Mouse (Mus musculus) lung, postnatal 36 days (tissue): ENCODE measurements around the gene Cacna1c.

Source experiments
- DNase-seq: peaks from one replicate; pipeline ENCODE4 v3.0.0; 2022; ENCODE audit warnings: mixed read lengths

Cacna1c gene

DNA sequence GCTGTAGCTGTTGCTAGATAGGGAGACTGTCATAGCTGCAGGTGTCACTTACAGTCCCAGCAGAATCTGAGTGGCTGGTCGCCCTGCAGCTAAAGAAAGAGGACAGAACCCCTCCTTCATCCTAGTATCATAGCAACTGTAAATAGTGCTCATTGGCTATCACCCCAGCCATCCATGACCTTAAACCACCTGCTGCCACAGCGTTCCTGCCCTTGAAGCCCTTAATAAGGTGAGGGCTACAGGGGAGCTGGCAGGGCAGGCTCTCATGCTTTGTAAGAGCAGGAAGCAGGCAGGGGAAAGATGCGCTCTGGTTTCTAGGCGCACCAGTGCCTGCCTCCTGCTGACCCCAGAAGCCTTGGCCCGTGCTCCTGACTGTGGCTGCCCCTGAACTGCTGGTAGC lies 299.1 kb downstream of the Cacna1c start:
- DNase-seq: no peak

DNA sequence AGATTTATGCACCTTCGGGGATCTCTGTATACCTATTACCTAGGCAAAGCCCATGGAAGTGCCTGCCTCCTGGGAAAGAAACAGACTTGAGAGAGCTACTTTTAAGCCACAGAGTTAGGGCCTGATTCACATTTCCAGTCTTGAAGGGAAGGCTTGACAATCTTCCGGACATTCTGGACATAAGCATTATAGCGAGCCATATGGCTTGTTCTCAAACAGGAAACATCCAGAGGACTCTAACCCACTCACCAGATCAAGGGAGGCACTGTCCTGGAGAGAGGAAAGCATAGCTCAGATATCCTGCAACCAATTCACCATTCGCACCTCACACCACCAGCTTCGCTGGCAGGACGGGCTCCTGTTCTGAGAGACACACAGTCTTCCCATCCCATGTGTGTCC lies 302.2 kb downstream of the Cacna1c start:
- no peak for DNase-seq

DNA sequence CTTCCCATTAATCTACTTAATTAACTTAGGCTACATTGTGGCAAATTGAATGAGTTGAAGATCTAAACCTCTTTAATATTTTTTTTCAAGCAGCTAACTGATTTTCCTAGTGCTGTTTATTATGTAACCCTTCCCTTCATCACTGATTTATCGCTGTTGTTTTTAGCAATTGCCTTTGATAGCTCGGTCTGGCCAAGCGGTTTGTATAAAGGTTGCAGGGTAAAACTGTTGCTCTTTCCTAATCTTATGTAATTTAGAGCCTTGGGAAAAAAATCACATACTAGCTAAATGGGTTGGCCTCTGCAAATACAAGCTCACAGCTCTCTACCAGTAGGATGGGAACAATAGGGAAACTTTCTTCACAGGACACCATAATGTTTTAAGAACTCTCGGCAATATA lies 306.8 kb downstream of the Cacna1c start:
- peak; percentile 8 for DNase-seq

DNA sequence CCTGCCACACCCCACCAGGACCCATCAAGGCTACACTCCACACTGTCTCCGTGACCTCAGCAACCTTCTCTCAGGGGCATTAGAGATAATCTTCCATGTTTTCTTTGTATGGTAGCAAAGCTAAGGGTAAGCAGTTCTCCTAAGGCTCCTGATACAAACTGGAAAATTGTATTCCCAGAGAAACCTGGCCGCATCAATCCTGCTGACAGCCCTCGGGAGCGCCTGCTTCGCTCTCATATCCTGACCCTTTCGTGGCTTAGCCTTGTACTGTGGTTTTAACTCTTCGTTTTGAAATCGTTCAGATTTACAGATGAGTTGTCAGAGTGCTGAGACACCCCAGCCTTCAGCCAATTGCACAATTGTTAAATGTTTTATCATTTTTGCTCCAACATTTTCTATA lies 309.2 kb downstream of the Cacna1c start:
- no peak for DNase-seq

DNA sequence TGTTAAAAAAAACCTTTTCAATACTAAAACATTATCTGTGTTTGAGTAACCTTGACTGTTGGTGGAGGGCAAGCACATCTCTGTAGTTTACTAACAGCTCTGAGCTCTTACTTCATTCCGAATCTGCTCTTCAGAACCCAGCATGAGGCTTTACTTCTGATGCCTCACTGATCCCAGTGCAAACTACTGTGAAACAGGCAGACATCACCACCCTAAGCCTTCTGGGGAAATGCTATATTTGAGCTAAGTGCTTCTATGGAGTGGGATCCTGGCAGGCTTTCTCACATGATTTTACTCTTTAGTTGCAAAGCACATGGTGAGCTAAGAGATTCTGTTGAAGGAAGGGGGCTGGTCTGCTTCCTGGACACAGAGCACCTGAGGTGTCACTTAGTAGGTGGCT lies 311.3 kb downstream of the Cacna1c start:
- DNase-seq: no peak

DNA sequence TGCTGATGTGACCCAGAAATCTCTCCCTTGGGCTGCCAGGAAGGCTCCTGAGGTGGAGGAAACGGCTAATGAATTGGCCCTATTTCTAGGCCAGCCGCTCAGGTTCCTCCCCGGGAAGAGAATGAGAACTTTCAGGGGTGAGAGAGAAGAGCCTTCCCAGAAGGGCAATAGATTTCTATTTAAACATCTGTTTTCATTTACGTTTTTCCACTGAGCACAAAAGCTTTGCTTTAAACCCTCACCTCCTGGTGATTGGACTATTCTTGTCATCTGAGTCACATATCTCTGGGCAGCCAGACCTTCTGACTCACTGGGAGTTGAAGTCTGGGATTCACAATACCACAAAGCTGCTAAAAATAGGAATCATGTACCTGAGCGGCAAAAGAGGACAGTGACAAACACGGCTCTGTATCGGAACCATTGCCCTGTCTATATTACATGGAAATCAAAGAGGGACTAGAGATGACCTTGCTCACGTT lies 312.1 kb downstream of the Cacna1c start:
- no peak for DNase-seq

DNA sequence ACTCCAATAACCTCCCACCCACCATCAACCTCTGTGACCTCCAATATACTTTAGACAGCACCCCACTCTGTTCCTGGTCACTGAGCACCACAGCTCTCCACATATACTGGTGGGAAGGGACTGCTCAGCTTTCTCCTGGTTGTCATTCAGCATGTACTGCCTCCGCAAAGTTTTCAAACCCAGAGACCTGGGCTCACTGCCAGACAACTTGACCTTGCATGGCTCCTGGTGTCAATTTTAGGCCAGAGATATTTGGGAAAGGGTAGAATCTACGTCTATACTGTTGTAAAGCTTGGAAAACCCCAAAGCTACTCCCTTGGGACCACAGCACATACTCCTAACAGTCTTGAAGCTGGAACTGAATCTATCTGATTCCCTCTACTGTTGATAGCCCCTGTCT lies 320.0 kb downstream of the Cacna1c start:
- DNase-seq: peak; percentile 35

DNA sequence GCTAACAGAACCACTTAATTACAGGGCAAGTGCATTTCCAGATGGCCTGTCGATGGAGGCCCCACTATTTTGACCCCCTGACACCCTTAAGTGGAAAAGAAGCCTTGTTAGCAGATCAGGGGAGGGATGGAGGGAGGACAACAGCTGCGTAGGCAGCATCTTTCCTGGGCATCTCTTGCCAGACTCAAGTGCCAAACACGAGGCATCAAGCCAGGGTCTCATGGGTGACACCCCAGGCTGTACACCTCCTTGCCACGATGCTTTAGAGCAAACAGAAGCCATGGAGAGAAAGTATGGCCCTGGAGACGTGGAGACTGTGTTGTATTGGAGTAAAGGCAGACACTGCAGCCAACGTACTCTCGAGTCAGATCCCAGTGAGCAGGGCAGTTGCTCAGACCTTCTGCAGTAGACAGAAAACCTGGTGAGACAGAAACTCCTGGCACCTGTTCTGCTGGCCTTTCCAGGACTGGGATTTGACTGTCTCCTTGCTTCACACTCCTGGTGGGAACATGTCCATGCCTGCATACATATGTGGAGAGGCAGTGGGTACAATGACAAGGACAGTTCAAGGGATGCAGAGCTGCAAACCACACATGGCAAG lies 325.9 kb downstream of the Cacna1c start:
- no peak for DNase-seq

DNA sequence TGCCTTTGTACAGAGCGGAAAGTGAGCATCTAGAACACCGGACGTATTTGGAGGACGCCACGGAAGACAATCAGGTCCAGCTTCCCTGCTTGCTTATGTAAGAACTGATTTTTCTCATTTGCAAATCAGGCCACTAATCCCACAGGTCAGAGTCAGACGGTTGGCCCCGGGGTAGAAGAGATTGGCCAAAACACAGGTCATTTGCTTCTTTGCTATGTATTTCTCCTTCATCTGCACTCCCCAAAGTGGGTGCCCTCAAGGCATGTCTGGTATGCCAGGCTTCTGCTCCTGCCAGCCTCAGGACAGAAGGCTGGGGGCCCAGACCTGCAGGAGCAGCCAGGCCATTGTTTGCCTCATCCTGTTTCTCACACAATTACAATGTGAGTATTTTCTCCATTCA lies 328.8 kb downstream of the Cacna1c start:
- DNase-seq: no peak

DNA sequence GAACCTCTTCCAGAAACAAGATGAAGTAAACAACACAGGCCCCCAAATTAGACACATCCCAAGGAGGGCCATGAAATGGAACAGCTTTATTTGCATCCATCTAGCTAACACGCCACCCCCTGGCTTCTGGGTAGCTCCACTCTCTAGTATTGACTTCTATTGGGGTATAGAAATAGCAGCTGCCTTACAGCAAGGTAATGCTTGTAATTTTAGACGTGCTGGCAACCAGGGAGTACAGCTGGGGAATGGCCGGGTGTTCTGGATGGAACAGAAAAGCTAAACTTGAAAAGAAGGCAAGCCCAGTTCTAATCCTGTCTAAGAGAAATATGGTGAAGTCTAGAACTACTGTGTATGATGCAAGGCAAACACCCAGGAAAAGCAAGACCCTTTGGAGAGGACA lies 329.3 kb downstream of the Cacna1c start:
- no peak for DNase-seq

DNA sequence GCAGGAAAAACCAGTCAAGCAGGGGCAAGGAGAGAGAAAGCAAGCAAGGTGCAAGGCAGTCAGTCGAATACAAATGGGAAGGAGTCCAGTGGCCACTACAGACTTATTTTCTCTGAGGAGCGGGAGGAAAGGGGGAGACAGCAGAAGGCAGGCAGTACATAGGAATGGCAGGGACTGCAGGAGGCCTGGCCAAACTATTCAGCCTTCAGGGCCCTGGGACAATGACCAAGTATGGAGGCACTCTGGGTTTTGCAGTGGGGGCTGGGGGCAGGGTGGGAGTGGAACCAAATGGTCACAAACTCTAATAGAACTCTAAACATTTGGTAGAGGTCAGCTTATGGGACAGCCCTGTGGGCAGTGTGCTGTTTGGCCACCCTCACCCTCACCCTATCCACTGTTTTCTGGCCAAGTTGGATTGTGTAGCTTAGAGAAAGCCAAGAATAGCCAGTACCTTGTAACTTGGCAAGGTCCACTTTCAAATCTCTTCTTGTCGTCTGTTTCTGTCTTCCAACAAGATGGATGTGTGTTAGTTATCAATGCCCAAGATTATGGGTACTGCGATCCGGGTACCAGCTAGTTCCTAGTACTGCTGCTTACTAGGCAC lies 330.3 kb downstream of the Cacna1c start:
- DNase-seq: no peak

DNA sequence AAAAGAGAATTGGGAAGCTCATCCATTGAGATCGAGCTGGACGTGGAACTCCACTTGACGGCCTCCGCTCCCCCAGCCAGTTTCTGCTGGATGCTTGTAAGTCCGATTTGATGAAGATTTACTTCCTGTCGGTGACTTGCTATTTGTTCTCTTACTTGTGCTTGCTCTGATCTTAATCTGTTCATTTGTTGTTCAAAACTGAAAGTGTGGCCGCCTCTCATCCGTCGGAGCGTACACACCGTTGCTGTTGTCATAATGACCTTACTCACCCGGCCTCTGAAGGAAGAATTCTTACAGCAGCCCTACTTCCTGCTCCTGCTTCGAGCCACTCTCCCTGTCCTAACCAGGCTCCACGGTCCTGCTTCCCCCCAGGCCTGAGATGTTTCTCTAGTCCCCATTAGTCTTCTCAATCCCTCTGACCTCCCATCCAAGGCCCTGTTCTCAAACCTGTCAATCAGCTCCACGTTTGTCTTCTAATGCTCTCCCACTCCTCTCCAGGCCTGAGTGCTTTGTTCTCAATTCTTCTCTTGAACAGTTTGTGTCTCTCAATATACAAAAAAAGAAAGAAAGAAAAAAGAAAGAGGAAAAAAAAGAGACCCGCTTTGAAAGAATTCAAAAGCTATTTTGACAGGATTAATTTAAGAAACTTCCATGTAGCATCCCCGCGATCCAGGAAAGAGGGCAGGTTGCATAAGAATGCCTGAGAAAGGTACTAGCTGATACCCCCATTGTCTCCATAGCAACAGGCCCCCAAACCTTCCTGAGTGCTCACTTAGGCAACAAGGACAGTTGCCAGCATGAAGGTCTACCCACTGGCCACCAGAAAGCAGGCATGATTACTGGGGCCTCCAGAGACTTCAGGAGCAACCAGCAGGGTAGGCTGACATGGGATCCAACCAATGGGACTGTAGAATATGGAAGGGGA lies 331.3 kb downstream of the Cacna1c start:
- DNase-seq: peak; percentile 15

DNA sequence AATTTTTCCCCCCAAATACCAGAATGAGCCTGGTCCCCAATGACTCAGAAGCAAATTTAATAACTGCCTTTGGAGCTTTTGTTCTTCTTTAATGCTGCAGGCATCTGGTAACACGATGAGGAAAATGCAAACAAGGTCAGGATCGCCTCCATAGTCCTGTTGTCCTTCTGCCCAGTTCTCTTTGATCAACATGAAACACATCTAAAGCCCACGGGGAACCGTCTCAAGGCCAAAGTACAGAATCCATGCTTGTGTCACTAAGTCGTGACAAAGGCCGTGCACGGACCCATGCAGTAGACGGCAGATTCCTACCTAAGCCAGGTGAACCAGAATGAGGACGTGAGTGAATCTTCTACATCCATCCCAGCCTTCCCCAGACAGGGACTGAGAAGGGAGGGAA lies 333.5 kb downstream of the Cacna1c start:
- no peak for DNase-seq

DNA sequence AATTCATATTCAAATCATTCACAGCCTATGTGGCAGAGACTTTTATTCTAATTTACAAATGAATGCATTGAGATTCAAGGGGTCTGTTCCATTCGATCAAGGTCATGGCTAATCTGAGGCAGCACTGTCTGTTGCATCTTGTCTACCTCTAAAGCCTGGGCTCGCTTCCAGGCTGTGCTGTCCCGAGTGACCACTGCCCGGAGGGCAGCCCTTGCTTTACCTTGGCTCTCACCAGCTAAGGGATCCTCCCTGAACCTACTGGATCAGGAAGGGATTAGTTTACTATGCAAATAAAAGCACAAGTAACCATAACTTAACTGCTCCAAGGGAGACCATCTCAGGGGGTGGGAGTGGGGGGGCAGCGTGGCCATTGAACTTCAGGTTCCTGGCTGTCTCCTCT lies 334.1 kb downstream of the Cacna1c start:
- no peak for DNase-seq

DNA sequence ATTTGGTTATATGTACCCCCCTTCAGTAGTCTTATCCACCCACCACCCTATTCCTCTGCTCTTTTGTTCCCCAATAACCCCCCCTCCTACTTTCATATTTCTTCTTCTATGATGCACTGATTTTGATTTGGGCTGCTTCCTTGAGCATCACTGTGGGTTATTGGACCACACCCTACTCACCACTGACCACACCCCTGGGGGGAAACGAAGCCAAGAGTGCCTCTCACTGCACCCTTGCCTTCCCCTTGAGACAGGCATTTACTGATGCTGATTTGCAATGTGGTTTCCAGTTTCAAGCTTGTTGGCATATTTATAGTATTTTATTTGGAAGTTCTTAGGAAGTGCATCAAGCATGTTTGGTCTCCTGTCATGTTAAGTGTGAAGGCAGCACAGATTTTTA lies 337.8 kb downstream of the Cacna1c start:
- DNase-seq: no peak

DNA sequence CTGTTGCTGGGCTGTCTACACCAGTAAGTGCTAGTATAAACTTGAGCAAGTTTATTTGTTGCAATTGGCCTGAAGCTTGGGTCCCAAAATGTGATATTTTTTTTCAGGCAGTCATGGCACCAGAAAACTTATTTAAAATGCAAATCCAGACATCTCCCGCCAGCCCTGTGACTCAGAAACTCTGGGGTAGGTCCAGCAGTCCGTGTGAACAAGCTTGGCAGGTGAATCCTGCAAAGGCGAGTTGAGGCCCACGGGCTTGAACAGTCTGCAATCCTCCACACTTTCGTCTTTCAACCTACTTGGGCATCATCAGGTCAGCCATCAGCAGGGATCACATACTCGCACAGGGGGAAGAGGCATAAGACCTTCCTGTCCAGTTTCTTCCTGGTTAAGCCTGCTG lies 344.1 kb downstream of the Cacna1c start:
- no peak for DNase-seq

DNA sequence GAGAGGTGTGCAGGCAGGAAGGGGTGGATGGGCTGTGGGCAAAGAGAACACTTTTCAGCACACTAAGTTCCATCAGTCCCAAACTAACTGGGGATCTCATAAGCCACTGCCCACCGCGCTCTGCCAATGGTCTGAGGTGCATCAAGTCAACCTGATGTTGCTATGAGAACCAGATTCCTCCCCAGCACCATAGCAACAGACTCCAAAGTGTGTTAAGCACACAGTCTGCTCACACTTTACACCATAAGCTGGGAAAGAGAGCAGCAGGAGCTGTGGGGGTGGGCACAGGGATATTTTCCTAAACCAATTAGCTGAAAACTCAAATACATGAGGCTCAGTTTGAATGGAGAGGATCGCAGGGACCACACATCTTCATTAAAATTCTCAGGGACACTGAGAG lies 345.1 kb downstream of the Cacna1c start:
- DNase-seq: no peak

DNA sequence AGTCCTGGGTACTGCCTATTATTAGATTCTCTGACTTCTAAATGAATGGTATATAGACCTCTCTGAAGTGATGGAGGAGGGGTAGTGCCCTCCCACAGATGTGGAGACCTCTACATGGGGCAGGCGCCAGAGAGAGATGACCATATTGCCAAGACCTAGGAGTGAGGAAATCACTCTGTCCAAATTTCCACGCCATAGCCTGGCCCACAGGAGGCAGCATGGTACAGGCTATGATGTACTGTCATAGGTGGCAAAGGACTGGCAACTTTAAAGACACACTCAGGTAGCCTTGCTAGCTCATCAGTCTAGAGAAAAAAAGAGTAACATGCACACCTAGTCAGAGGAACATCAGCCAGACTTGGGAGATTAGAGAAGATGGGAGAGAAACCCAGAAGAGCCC lies 347.6 kb downstream of the Cacna1c start:
- DNase-seq: peak; percentile 33

DNA sequence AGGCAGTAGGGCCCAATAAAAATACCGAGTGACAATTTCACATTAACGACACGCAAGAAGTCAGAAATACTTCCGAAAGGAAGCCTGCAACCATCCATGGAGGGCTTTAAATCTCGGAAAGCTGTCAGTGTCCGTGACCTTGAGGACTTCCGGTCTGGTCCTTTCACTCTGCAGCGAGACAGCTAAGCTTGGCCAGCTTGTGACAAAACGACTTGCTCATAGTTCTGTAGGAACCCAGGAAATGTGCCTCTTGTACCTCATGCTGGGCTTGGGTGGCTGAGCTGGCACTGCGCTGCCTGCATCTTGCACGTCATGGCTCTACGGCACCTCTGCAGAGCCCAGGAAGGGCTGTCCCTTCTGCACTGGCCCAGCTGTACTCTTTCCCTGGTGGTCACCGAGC lies 348.5 kb downstream of the Cacna1c start:
- DNase-seq: peak; percentile 12

DNA sequence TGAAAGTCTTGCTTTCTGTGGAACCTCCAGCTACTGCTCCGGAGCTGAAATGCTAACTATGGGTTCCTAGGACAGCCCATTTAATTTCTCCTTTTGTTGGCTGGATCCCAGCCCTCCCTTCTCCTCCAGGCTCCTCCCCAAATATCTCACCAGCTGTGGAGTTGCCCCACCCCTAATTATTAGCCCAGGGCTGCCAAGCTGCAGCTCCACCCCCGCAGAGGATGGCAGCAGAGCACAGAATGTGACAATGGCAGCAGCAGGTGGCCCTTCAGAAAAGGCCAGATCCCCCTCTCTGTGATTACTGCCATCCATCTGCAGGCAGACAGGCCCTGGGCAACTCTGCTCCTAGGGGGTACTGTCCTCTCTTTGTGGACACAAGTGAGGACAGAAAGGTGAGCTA lies 350.4 kb downstream of the Cacna1c start:
- DNase-seq: peak; percentile 54

DNA sequence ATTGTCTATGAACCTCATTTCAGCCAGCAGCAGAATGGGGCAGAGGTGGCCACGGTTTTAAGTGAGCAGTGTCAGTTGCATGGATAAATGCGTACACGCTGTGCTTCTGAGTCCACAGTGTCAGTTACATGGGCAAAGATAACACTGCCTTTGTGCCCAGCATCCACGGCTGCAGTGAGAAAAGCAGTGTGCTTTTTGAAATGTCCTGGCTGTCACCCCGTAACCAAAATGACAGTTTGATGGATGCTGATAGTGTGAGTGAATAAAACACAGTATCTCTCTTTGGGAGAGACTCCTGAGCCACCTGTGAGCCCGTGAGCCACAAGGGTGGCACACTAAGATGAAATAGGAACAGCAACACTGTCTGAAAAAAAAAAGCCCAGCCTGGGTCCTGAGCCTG lies 351.0 kb downstream of the Cacna1c start:
- DNase-seq: no peak

DNA sequence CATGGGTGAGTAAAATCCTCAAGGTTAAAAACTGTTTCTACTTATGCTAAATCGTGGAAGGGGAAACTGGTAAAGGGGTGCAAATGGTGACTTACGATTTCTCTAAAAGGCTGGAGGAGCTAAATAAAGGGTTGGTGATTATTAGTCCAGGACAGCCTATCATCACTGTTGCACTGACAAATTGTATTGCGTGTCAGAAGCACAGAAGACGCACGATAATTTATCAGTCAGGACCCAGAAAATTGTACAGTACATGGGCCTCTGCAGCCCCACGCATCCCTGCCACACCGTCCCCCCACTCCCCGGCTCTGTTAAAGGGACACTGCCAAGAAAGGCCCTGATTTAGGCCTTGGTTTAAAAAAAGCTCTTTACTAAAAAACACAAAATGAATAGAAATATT lies 352.7 kb downstream of the Cacna1c start:
- no peak for DNase-seq

DNA sequence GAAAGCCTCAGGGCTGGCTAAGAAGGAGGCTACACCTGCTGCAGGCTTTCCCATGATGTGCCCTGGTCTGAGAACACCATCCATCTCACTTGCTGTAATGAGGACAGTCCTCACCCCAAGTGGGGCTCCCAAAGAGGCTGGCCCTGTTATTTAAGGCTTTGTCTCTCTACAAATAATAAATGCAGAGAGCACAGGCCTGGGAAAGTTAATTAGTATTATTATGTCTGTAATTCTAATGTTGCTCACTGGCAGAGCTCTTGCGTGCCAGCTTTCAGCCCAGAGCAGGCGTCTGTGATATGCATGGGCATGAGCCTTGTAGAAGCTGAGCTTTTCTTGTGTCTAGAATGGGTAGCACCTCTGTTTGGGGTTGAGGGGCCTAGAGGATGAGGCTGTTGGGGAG lies 354.3 kb downstream of the Cacna1c start:
- DNase-seq: no peak
